Mouse (Mus musculus) E14TG2a.4 (cell line): ENCODE data around the gene H2afy.
A peak's percentile ranks its signal among the peaks of the same experiment; 100 is the strongest.

Experiments
- H3K27me3 ChIP-seq: 2 replicates; pipeline ENCODE4 v1.6.1; 2014; ENCODE audit warnings: low read length, control low read depth; ENCODE audit not compliant: insufficient read depth
- H3K36me3 ChIP-seq: 2 replicates; pipeline ENCODE4 v1.6.1; 2014; ENCODE audit warnings: low read length, control low read depth; ENCODE audit not compliant: insufficient read depth
- H3K4me1 ChIP-seq: replicated peaks from 2 replicates; pipeline ENCODE4 v1.6.1; 2014; ENCODE audit warnings: low read depth, low read length, control low read depth
- H3K4me3 ChIP-seq: replicated peaks from 2 replicates; pipeline ENCODE4 v1.5.1; 2014; ENCODE audit warnings: mild to moderate bottlenecking, low read length
- H3K9me3 ChIP-seq: 2 replicates; pipeline ENCODE4 v1.6.1; 2014; ENCODE audit warnings: low read length, control low read depth
- CTCF ChIP-seq: conservative IDR thresholded peaks from 2 replicates; pipeline ENCODE4 v1.5.1; 2014; ENCODE audit warnings: low read length
- NANOG ChIP-seq: IDR thresholded peaks from 2 replicates; pipeline ENCODE4 v1.6.1; 2014; ENCODE audit warnings: borderline replicate concordance, low read length, mixed read lengths
- POU5F1 ChIP-seq: IDR thresholded peaks from 2 replicates; pipeline ENCODE4 v1.6.1; 2014; ENCODE audit warnings: low read length, borderline replicate concordance

Gene H2afy

GRCm38 (mm10) chr13:56135231-56136052 is 719 bp downstream of the H2afy start:
- H3K9me3 ChIP-seq: no peaks in the 10 kb centered on the region
- peak overlapping the region; percentile 92 for H3K4me3 ChIP-seq
- peaks cover 26% of the 10 kb centered on the region for H3K27me3 ChIP-seq
- TF ChIP-seq POU5F1: no peak
- TF ChIP-seq NANOG: no peak
- TF ChIP-seq CTCF: no peak
- H3K4me1 ChIP-seq: peaks cover 78% of the 10 kb centered on the region
- peaks cover 28% of the 10 kb centered on the region for H3K36me3 ChIP-seq

GRCm38 (mm10) chr13:56134631-56135181 is 1.5 kb downstream of the H2afy start:
- Histone ChIP-seq H3K27me3 (peaks cover 26% of the 10 kb centered on the region), H3K36me3 (peaks cover 36% of the 10 kb centered on the region), H3K9me3 (no peaks in the 10 kb centered on the region), H3K4me3 (peak overlapping the region; percentile 92), H3K4me1 (peaks cover 78% of the 10 kb centered on the region)
- TF ChIP-seq CTCF (no peak), POU5F1 (no peak), NANOG (no peak)

GRCm38 (mm10) chr13:56134031-56134430 is 2.1 kb downstream of the H2afy start:
- TF ChIP-seq NANOG: no peak
- no peak for TF ChIP-seq POU5F1
- no peak for TF ChIP-seq CTCF
- no peaks in the 10 kb centered on the region for H3K9me3 ChIP-seq

GRCm38 (mm10) chr13:56132941-56133340 is 3.2 kb downstream of the H2afy start:
- peaks cover 22% of the 10 kb centered on the region for H3K27me3 ChIP-seq
- H3K36me3 ChIP-seq: peaks cover 44% of the 10 kb centered on the region
- H3K4me3 ChIP-seq: no peak overlapping the region
- TF ChIP-seq NANOG: no peak
- TF ChIP-seq POU5F1: no peak
- TF ChIP-seq CTCF: no peak
- peaks cover 80% of the 10 kb centered on the region for H3K4me1 ChIP-seq
- H3K9me3 ChIP-seq: no peaks in the 10 kb centered on the region

More at GRCm38 (mm10) chr13:56134031-56134430, 2.1 kb downstream of the H2afy start:
- peaks cover 26% of the 10 kb centered on the region for H3K27me3 ChIP-seq
- H3K4me1 ChIP-seq: peaks cover 79% of the 10 kb centered on the region
- H3K36me3 ChIP-seq: peaks cover 39% of the 10 kb centered on the region
- H3K4me3 ChIP-seq: peak overlapping the region; percentile 92

- H3K4me1 ChIP-seq: peaks cover 80% of the 10 kb centered on the region
Observed at GRCm38 (mm10) chr13:56132326-56132936, 3.7 kb downstream of the H2afy start.

GRCm38 (mm10) chr13:56130544-56130943 is 5.6 kb downstream of the H2afy start:
- Histone ChIP-seq H3K27me3 (peaks cover 22% of the 10 kb centered on the region), H3K9me3 (no peaks in the 10 kb centered on the region), H3K36me3 (peaks cover 68% of the 10 kb centered on the region), H3K4me3 (0 out of 2 replicates have a peak overlapping the region, but pooled peaks have one; percentile 21), H3K4me1 (peaks cover 84% of the 10 kb centered on the region)
- TF ChIP-seq POU5F1 (no peak), NANOG (no peak), CTCF (no peak)

More at GRCm38 (mm10) chr13:56132326-56132936, 3.7 kb downstream of the H2afy start:
- TF ChIP-seq CTCF: no peak
- no peak for TF ChIP-seq NANOG
- TF ChIP-seq POU5F1: no peak
- no peak overlapping the region for H3K4me3 ChIP-seq
- peaks cover 49% of the 10 kb centered on the region for H3K36me3 ChIP-seq
- no peaks in the 10 kb centered on the region for H3K9me3 ChIP-seq
- peaks cover 22% of the 10 kb centered on the region for H3K27me3 ChIP-seq

GRCm38 (mm10) chr13:56129578-56129977 is 6.6 kb downstream of the H2afy start:
- H3K9me3 ChIP-seq: no peaks in the 10 kb centered on the region
- TF ChIP-seq CTCF (no peak), NANOG (no peak), POU5F1 (no peak)

GRCm38 (mm10) chr13:56129014-56129413 is 7.1 kb downstream of the H2afy start:
- Histone ChIP-seq H3K36me3 (peaks cover 82% of the 10 kb centered on the region), H3K27me3 (peaks cover 17% of the 10 kb centered on the region), H3K4me1 (peaks cover 89% of the 10 kb centered on the region), H3K9me3 (no peaks in the 10 kb centered on the region), H3K4me3 (no peak overlapping the region)
- TF ChIP-seq CTCF (no peak), POU5F1 (no peak), NANOG (no peak)

More at GRCm38 (mm10) chr13:56129578-56129977, 6.6 kb downstream of the H2afy start:
- Histone ChIP-seq H3K4me3 (no peak overlapping the region), H3K4me1 (peaks cover 92% of the 10 kb centered on the region), H3K36me3 (peaks cover 77% of the 10 kb centered on the region), H3K27me3 (peaks cover 22% of the 10 kb centered on the region)
